Mouse (Mus musculus) ES-Bruce4 (cell line): ENCODE measurements at regions not wholly inside any gene's neighbourhood (a gene's known extent, or its start where the extent isn't known, plus 50 kb on each side); places are given as distances from the start of the nearest gene placed in this dataset.

ENCODE experiments used
- CTCF ChIP-seq: IDR thresholded peaks from one replicate; pipeline ENCODE4 v1.8.1; 2011; ENCODE audit warnings: low read depth, low read length
- EP300 ChIP-seq: IDR thresholded peaks from 2 replicates; pipeline ENCODE4 v1.6.1; 2011; ENCODE audit warnings: low read depth, low read length; ENCODE audit not compliant: insufficient read depth
- POLR2A ChIP-seq: IDR thresholded peaks from one replicate; pipeline ENCODE4 v1.8.1; 2011; ENCODE audit warnings: low read length; ENCODE audit not compliant: insufficient read depth

DNA sequence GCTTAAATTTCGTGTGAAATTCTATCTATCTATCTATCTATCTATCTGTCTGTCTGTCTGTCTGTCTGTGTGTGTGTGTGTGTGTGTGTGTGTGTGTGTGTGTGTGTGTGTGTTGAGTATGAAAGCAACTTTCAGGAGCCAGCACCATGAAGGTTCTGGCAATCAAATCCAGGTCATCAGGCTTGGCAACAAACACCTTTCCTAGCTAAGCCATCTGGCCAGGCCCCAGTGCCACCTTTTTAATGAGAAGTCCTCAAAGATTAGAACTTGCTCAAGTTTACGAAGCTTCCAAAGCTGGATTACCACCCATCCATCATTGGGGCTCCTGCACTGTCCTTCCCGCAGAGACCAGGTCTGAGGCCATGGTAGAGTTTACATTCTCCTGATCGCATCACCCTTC lies 325.0 kb downstream of the Gm49356 start:
- no peak for TF ChIP-seq CTCF
- no peak for TF ChIP-seq POLR2A
- TF ChIP-seq EP300, result no peak
